Mouse (Mus musculus) lung, postnatal 0 days (tissue): Measurements from ENCODE around the gene Gnptab.

Source experiments
- CTCF ChIP-seq: IDR thresholded peaks from 2 replicates; pipeline ENCODE4 v1.5.1; 2016; ENCODE audit warnings: antibody characterized with exemption, mild to moderate bottlenecking
- EP300 ChIP-seq: IDR thresholded peaks from 2 replicates; pipeline ENCODE4 v1.6.1; 2016; ENCODE audit warnings: antibody characterized with exemption, mild to moderate bottlenecking, control low read depth

GRCm38 (mm10) chr10:88372436-88372835, 6.5 kb upstream of the Gnptab start:
- TF ChIP-seq EP300 (no peak), CTCF (no peak)
